Mouse (Mus musculus) layer of hippocampus, adult 9-11 months (tissue): ENCODE measurements around the gene Fchsd2.

Experiments
- DNase-seq: peaks from one replicate; pipeline ENCODE4 v3.0.0; 2022

Fchsd2 gene

DNA sequence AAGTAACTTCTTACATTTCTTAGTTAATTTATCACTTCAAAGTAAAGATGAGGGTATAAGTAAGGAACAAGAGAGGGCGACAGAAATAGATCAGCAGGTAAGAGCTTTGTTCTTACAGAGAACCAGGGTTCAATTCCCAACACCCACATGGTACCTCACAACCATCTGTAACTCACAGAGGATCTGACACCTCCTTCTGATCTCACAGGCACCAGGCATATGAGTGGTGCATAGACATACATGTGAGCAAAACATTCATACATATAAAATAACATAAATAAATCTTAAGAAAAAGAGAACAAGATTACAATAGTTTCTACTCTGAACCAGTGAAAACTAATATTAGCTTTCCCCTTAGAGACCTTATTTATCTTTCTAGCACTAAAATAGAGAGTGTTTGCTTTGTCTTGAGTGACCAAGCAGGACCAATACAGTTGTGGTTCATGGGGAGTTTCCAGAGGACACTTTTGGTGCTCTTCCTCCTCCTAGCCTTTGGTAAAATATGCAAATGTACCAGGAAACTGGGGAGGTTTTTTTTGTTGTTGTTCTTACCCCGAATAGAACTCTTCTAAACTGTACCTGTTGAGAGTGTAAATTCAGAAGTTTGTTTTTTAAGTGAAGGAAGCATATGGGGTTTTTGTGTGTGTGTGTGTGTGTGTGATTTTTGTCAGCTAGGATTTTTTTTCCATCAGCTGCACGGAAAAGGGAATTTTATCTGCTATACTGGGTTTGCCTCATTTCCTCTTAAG is 121.0 kb downstream of the Fchsd2 start:
- no peak for DNase-seq

DNA sequence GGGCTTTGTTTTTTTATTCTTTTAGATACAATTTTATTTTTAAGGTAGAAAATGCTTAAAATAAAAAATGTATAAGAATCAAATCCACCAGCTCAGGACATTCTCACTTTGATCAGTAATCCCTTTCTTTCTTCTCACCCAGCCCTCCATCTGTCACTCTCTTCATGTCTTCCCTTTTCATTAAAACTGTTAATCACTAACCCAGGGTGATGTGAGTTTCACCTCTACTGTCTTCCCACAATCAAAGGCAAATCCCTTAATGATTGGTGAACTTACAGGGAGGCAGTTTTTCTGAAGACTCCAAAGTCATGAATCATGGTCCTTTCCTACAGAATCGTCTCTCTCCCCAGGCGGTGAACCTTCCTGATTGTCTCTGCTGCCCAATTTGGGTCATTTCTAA is 124.1 kb downstream of the Fchsd2 start:
- no peak for DNase-seq

DNA sequence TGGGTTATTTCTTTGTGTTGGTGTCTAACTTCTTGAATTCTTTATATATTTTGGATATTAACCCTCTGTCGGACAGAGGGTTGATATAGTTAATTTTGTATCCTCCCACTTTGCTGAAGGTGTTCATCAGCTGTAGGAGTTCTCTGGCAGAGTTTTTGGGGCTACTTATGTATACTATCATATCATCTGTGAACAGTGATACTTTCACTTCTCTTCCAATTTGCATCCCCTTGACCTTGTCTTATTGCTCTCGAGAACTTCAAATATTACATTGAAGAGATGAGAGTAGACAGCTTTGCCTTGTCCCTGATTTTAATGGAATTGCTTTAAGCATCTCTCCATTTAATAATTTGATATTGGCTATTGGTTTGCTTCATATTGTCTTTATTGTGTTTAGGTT is 130.8 kb downstream of the Fchsd2 start:
- no peak for DNase-seq

GRCm38 (mm10) chr7:101229336-101229735 is 136.7 kb downstream of the Fchsd2 start:
- DNase-seq = no peak

DNA sequence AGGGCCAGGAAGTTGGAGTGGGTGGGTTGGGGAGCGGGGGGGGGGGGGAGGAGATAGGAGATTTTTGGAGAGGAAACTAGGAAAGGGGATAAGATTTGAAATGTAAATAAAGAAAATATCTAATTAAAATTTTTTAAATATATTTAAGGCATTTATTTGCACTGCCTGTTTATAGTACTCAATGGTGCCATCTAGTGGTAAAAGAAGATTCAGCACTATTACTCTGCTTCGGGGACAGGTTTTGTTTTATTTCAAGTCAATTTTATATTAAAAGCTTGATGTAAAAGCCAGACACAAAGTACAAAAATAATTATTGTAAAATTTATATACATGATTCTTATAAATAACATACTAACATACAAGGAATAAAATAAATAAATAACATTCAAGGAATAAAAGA is 138.8 kb downstream of the Fchsd2 start:
- no peak for DNase-seq

- DNase-seq = no peak
These were observed 140.1 kb downstream of the Fchsd2 start for GRCm38 (mm10) chr7:101232716-101233115.

DNA sequence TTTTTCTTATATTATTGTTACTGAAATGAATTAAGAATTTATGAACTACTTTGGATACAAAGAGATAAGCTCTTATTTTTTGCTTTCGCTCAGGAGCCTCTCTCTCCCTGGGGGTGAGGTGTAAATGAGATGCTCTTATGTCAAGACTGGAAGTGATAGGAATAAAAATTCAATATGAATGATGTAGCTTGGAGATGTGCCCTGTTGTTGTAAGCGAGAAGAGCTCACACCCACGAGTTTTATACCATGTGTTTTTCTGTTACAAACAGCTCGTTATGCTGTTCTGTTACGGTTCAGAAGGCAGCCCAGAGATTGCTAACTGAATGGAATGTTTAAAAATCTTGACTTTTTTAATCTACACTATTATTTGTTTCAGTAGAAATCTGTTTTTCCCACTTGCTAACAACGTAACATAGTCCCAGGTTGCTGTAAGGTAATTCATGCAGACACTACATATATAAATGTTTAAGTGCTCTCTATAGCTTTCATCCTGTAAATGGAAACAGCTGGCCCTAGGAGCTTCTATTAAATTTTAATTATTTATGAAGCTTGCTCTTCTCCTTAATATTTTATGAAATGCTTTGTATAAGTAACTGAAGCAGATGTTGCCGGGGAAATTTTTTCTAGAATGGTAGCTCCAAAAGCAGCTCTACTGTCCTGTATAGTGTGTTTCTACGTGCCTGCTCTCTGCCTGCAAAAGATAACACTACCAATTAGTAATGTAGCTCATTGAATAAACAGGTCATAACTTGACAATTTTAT is 144.2 kb downstream of the Fchsd2 start:
- DNase-seq = peak; percentile 44

- no peak for DNase-seq
These were observed 156.1 kb downstream of the Fchsd2 start for GRCm38 (mm10) chr7:101248760-101249159.

DNA sequence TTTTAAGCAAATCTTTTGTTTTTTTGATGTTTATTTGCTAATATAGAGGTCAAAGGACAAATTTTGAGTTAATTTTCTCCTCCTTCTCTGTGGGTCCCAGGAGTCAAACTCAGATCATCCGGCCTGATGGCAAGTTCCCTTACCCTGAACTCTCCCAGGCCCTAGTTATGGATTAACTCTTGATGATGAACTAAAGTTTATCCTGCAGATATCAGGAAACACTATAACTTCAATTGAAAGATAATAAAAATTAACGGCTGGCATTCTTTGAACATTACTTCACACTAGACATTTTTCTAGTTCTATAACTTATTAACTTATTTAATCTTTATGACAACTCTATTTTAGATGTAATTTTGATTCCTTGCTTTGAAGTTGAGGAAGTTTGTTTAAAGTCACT is 156.5 kb downstream of the Fchsd2 start:
- DNase-seq = no peak

- no peak for DNase-seq
These were observed 160.4 kb downstream of the Fchsd2 start for GRCm38 (mm10) chr7:101253071-101253470.

DNA sequence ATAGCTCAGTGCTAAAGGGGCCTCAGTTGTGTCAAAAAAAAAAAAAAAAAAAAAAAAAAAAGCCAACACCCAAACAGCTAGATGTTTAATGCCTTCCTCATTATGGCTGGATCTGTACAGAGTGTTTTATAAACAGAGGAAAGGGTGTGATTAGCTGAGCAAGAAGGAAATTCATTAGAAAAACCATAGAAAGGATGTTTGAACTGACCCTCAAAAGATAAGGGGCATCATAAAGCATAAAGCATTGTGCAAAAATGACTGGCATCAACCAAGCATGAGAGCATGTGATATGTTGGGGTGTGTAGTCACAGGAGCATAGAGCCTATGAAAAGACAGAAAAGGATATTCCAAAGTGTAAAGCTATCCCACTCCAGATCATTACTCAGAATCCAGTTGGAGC is 165.8 kb downstream of the Fchsd2 start:
- DNase-seq = no peak

GRCm38 (mm10) chr7:101261941-101262546 is 169.4 kb downstream of the Fchsd2 start:
- no peak for DNase-seq

- no peak for DNase-seq
These were observed 170.8 kb downstream of the Fchsd2 start for GRCm38 (mm10) chr7:101263511-101263910.

- DNase-seq = peak; percentile 51
These were observed 175.0 kb downstream of the Fchsd2 start for GRCm38 (mm10) chr7:101267457-101268259.

GRCm38 (mm10) chr7:101271602-101272001 is 178.9 kb downstream of the Fchsd2 start:
- no peak for DNase-seq

- DNase-seq = no peak
These were observed 179.9 kb downstream of the Fchsd2 start for GRCm38 (mm10) chr7:101272466-101273160.

GRCm38 (mm10) chr7:101282721-101283120 is 190.1 kb downstream of the Fchsd2 start:
- DNase-seq = no peak

DNA sequence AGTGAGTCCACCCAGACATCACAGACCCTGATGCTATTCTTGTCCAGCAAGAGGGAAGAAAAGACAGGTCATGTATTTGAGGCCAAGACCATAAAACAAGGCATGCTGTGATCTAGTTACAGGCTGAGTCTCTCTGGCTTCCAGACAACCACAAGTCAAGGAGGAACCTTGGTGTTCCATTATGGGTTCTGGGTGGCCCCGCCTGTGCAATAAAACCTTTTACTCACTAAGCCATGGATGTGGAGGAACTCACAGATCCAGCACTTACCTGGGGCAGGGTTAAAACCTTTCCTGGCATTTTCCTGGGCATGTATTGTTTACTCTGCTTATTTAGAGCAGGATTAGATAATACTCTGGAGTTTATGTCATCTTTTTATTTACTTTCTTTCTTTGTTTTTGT is 191.8 kb downstream of the Fchsd2 start:
- DNase-seq = no peak

- DNase-seq = no peak
These were observed 194.2 kb downstream of the Fchsd2 start for GRCm38 (mm10) chr7:101286891-101287290.

DNA sequence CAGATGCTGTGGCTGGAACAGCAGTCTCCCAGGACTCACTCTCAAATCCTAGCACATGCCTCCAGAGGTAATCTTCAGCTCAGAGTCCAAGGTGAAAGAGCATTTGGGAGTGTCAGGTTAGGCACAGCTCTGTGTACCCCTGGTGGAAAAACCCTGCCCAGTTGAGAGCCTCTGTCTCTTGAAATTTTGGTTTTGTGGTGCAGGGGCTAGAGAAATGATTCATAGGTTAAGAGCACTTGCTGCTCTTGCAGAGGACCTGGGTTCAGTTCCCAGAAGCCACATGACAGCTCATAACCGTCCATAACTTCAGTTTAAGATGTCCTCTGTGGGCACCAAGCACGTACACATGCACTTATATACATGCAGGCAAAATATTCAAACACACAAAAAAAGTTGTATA is 195.2 kb downstream of the Fchsd2 start:
- DNase-seq = no peak

- DNase-seq = no peak
These were observed 195.8 kb downstream of the Fchsd2 start for GRCm38 (mm10) chr7:101288436-101288835.

GRCm38 (mm10) chr7:101290401-101290800 is 197.7 kb downstream of the Fchsd2 start:
- no peak for DNase-seq
